ENCODE assay signal across 27 mouse cellular contexts in the genomic region with DNA sequence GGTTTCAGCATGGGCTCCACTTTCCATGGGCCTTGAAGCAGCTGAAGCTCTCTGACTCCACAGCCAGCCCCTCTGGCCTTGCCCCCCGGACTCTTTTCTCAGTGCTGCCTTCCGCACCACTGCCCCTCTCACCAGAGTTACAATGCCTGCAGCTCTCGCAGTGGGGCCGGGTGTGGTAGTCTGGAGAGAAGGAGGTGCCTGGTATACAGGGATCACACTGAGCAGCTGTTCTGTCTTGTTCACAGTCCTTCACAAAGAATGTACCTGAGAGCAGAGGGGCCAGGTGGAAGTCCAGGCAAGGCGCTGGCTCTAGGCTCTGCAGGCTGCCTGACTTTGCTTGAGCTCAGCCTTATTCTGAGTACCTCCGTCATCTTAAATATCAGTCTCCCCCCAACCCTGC. TPM values are rescaled to one million over a fixed set of nuclear protein-coding genes. Genes with fewer than 3 reads are reported as not detected.
DNase-seq lines count a peak whose midpoint lies in the region; ATAC-seq lines count a peak whose summit lies in the region.
"Had no signal": no experiment of that assay in that cellular context is flagged by ENCODE, and none has a peak within 500 bp of the region (broad histone marks: within the 10 kb centered on the region; RNA-seq: fewer than 3 reads in every experiment).

No protein-coding gene starts in this region.

- no peaks in the 10 kb centered on the region for H3K9me3 ChIP-seq in forebrain, embryonic 11.5 days (ENCODE audit: control insufficient read depth, low read length)
- no peaks in the 10 kb centered on the region for H3K9me3 ChIP-seq in forebrain, embryonic 14.5 days (replicated peaks; ENCODE audit: control insufficient read depth, low read length)
- no peaks in the 10 kb centered on the region for H3K9me3 ChIP-seq in lung, embryonic 16.5 days (ENCODE audit: control insufficient read depth, low read length)
- H3K9me3 ChIP-seq: forebrain, embryonic 13.5 days; heart, embryonic 13.5 days; hindbrain, embryonic 15.5 days; limb, embryonic 13.5 days; neural tube, embryonic 13.5 days had no signal

- no peak for ATAC-seq in forebrain, embryonic 11.5 days (replicated peaks; ENCODE audit: low FRiP score)
- ATAC-seq in forebrain, embryonic 14.5 days = no peak
- no peak for ATAC-seq in lung, embryonic 16.5 days (ENCODE audit: low read depth)
- ATAC-seq: forebrain, embryonic 13.5 days; lung, postnatal 0 days had no signal

- H3K27ac ChIP-seq in forebrain, embryonic 11.5 days (ENCODE audit: low read depth, low read length) = no peak overlapping the region
- H3K27ac ChIP-seq in forebrain, embryonic 14.5 days (ENCODE audit: low read depth, low read length) = no peak overlapping the region
- no peak overlapping the region for H3K27ac ChIP-seq in lung, embryonic 16.5 days (ENCODE audit: low read length)
- H3K27ac ChIP-seq: forebrain, embryonic 13.5 days; heart, embryonic 13.5 days; hindbrain, embryonic 15.5 days; kidney, postnatal 0 days; limb, embryonic 13.5 days; neural tube, embryonic 13.5 days; stomach, postnatal 0 days had no signal

- H3K36me3 ChIP-seq in forebrain, embryonic 11.5 days (ENCODE audit: control insufficient read depth, insufficient read depth, low read length) = no peaks in the 10 kb centered on the region
- H3K36me3 ChIP-seq in forebrain, embryonic 14.5 days (ENCODE audit: control insufficient read depth, insufficient read depth, low read length) = no peaks in the 10 kb centered on the region
- no peaks in the 10 kb centered on the region for H3K36me3 ChIP-seq in lung, embryonic 16.5 days (ENCODE audit: control insufficient read depth, insufficient read depth, low read length)
- H3K36me3 ChIP-seq: heart, embryonic 13.5 days; hindbrain, embryonic 15.5 days; limb, embryonic 13.5 days; neural tube, embryonic 13.5 days had no signal

- DNase-seq in forebrain, embryonic 11.5 days (ENCODE audit: low spot score) = no peak
- DNase-seq in forebrain, embryonic 14.5 days (ENCODE audit: low spot score) = no peak
- DNase-seq in lung, postnatal 36 days = no peak
- DNase-seq in thymus, postnatal 0 days (ENCODE audit: low spot score) = peak; percentile 49
- no peak for DNase-seq in thymus, postnatal 10 days (ENCODE audit: low spot score in 2 of 2)
- DNase-seq in yolk sac, embryonic 10.5 days (ENCODE audit: low spot score) = no peak
- no peak for DNase-seq in gastrocnemius, postnatal 36 days
- DNase-seq: adrenal gland, postnatal 25 days; cerebellum, adult 9-10 months; heart, adult 11 months; kidney, adult 2 months; layer of hippocampus, adult 9-11 months; midbrain, embryonic 14.5 days; right cerebral cortex, adult 18-20 months; right cerebral cortex, postnatal 4 days had no signal

- no peak overlapping the region for H3K4me2 ChIP-seq in forebrain, embryonic 11.5 days (ENCODE audit: low read depth, low read length, severe bottlenecking)
- H3K4me2 ChIP-seq in forebrain, embryonic 14.5 days (ENCODE audit: low read length) = no peak overlapping the region
- no peak overlapping the region for H3K4me2 ChIP-seq in lung, embryonic 16.5 days (ENCODE audit: low read depth, low read length)
- H3K4me2 ChIP-seq: forebrain, embryonic 13.5 days; heart, embryonic 13.5 days; hindbrain, embryonic 15.5 days; limb, embryonic 13.5 days; neural tube, embryonic 13.5 days had no signal

- WGBS in forebrain, embryonic 11.5 days = 41% methylated on average over 6 of the region's 6 CpGs
- 47% methylated on average over 6 of the region's 6 CpGs for WGBS in forebrain, embryonic 14.5 days
- 77% methylated on average over 6 of the region's 6 CpGs for WGBS in lung, embryonic 16.5 days

- H3K9ac ChIP-seq in forebrain, embryonic 11.5 days (ENCODE audit: low read length) = peak overlapping the region; percentile 13; the same call in 1 of the 2 replicates
- no peak overlapping the region for H3K9ac ChIP-seq in forebrain, embryonic 14.5 days (ENCODE audit: low read length)
- 0 out of 2 replicates have a peak overlapping the region, but pooled peaks have one; percentile 2 for H3K9ac ChIP-seq in lung, embryonic 16.5 days (ENCODE audit: low read length)
- H3K9ac ChIP-seq: forebrain, embryonic 13.5 days; heart, embryonic 13.5 days; hindbrain, embryonic 15.5 days; limb, embryonic 13.5 days; neural tube, embryonic 13.5 days had no signal

- intact Hi-C loops in gastrocnemius, postnatal 36 days (cut with DNase I) = no loop called here

- no peak overlapping the region for H3K4me3 ChIP-seq in forebrain, embryonic 11.5 days (ENCODE audit: low read depth, low read length)
- no peak overlapping the region for H3K4me3 ChIP-seq in forebrain, embryonic 14.5 days (ENCODE audit: low read depth, low read length)
- no peak overlapping the region for H3K4me3 ChIP-seq in lung, embryonic 16.5 days (ENCODE audit: low read length)
- H3K4me3 ChIP-seq: forebrain, embryonic 13.5 days; heart, embryonic 13.5 days; hindbrain, embryonic 15.5 days; limb, embryonic 13.5 days; myocyte; neural tube, embryonic 13.5 days had no signal

- no peaks in the 10 kb centered on the region for H3K27me3 ChIP-seq in forebrain, embryonic 11.5 days (ENCODE audit: control insufficient read depth, insufficient read depth, low read length)
- no peaks in the 10 kb centered on the region for H3K27me3 ChIP-seq in forebrain, embryonic 14.5 days (replicated peaks; ENCODE audit: control insufficient read depth, insufficient read depth, low read length)
- H3K27me3 ChIP-seq in lung, embryonic 16.5 days (ENCODE audit: control insufficient read depth, insufficient read depth, low read depth, low read length) = no peaks in the 10 kb centered on the region
- H3K27me3 ChIP-seq: forebrain, embryonic 13.5 days; heart, embryonic 13.5 days; hindbrain, embryonic 15.5 days; limb, embryonic 13.5 days; neural tube, embryonic 13.5 days had no signal

- peaks cover 8% of the 10 kb centered on the region; the same call in 1 of the 2 replicates for H3K4me1 ChIP-seq in forebrain, embryonic 11.5 days (replicated peaks; ENCODE audit: control insufficient read depth, insufficient read depth, low read length)
- no peaks in the 10 kb centered on the region for H3K4me1 ChIP-seq in forebrain, embryonic 14.5 days (ENCODE audit: control insufficient read depth, insufficient read depth, low read length)
- H3K4me1 ChIP-seq in lung, embryonic 16.5 days (replicated peaks; ENCODE audit: control insufficient read depth, insufficient read depth, low read length) = peaks cover 16% of the 10 kb centered on the region; the same call in 1 of the 2 replicates

RNA-seq across cellular contexts. Expression of a gene that starts 0.5 kb away (rescaled TPM):
- polyA plus RNA-seq in forebrain, embryonic 11.5 days (2014; fragmentation: Nextera tagmentation; extraction: Ambion mirVana) = 1.3 and 2.3 TPM in 2 replicates
- polyA plus RNA-seq in forebrain, embryonic 14.5 days (2014; fragmentation: Nextera tagmentation; extraction: Ambion mirVana) = 0.24 and 0.37 TPM in 2 replicates
- polyA plus RNA-seq in lung, embryonic 16.5 days (2015; fragmentation: Nextera tagmentation; extraction: Ambion mirVana) = 3.1 and 5.7 TPM in 2 replicates
- 175 and 252 TPM in 2 replicates for polyA plus RNA-seq in thymus, postnatal 0 days (2015; fragmentation: Nextera tagmentation; extraction: Ambion mirVana)
- total RNA-seq in gastrocnemius, postnatal 36 days (2021) = 1 to 10 TPM in 1 of 2 experiments, under 1 TPM in 1; 0.57 to 1.5 TPM
- total RNA-seq: left cerebral cortex, adult 18-20 months; left cerebral cortex, postnatal 25 days had no signal

RNA-seq across cellular contexts. Expression of a gene that starts 4.7 kb away (rescaled TPM):
- 1.1 and 1.8 TPM in 2 replicates for polyA plus RNA-seq in forebrain, embryonic 11.5 days (2014; fragmentation: Nextera tagmentation; extraction: Ambion mirVana)
- polyA plus RNA-seq in forebrain, embryonic 14.5 days (2014; fragmentation: Nextera tagmentation; extraction: Ambion mirVana) = 1.8 and 2.6 TPM in 2 replicates
- 9.0 and 10.0 TPM in 2 replicates for polyA plus RNA-seq in lung, embryonic 16.5 days (2015; fragmentation: Nextera tagmentation; extraction: Ambion mirVana)
- 42.5 and 53.1 TPM in 2 replicates for polyA plus RNA-seq in thymus, postnatal 0 days (2015; fragmentation: Nextera tagmentation; extraction: Ambion mirVana)
- 1 to 10 TPM; 2.1 to 2.3 TPM for total RNA-seq in gastrocnemius, postnatal 36 days (2021)

RNA-seq across cellular contexts. Expression of a gene that starts 21.0 kb away (rescaled TPM):
- 1.9 and 2.1 TPM in 2 replicates for polyA plus RNA-seq in forebrain, embryonic 11.5 days (2014; fragmentation: Nextera tagmentation; extraction: Ambion mirVana)
- 1.7 and 2.7 TPM in 2 replicates for polyA plus RNA-seq in forebrain, embryonic 14.5 days (2014; fragmentation: Nextera tagmentation; extraction: Ambion mirVana)
- 5.2 and 6.0 TPM in 2 replicates for polyA plus RNA-seq in lung, embryonic 16.5 days (2015; fragmentation: Nextera tagmentation; extraction: Ambion mirVana)
- polyA plus RNA-seq in thymus, postnatal 0 days (2015; fragmentation: Nextera tagmentation; extraction: Ambion mirVana) = 61.0 and 75.3 TPM in 2 replicates
- total RNA-seq in gastrocnemius, postnatal 36 days (2021) = 10 to 100 TPM; 16.6 to 17.4 TPM

RNA-seq across cellular contexts. Expression of a gene that starts 44.7 kb away (rescaled TPM):
- polyA plus RNA-seq in forebrain, embryonic 11.5 days (2014; fragmentation: Nextera tagmentation; extraction: Ambion mirVana) = 195 and 197 TPM in 2 replicates
- 160 and 179 TPM in 2 replicates for polyA plus RNA-seq in forebrain, embryonic 14.5 days (2014; fragmentation: Nextera tagmentation; extraction: Ambion mirVana)
- polyA plus RNA-seq in lung, embryonic 16.5 days (2015; fragmentation: Nextera tagmentation; extraction: Ambion mirVana) = 216 and 226 TPM in 2 replicates
- polyA plus RNA-seq in thymus, postnatal 0 days (2015; fragmentation: Nextera tagmentation; extraction: Ambion mirVana) = 281 and 294 TPM in 2 replicates
- 100 to 1,000 TPM; 212 to 225 TPM for total RNA-seq in gastrocnemius, postnatal 36 days (2021)

RNA-seq across cellular contexts. Expression of a gene that starts 44.8 kb away (rescaled TPM):
- polyA plus RNA-seq in forebrain, embryonic 11.5 days (2014; fragmentation: Nextera tagmentation; extraction: Ambion mirVana) = 225 and 271 TPM in 2 replicates
- 64.4 and 67.6 TPM in 2 replicates for polyA plus RNA-seq in forebrain, embryonic 14.5 days (2014; fragmentation: Nextera tagmentation; extraction: Ambion mirVana)
- polyA plus RNA-seq in lung, embryonic 16.5 days (2015; fragmentation: Nextera tagmentation; extraction: Ambion mirVana) = 123 and 135 TPM in 2 replicates
- polyA plus RNA-seq in thymus, postnatal 0 days (2015; fragmentation: Nextera tagmentation; extraction: Ambion mirVana) = 130 and 153 TPM in 2 replicates
- 10 to 100 TPM in 1 of 2 experiments, 1 to 10 TPM in 1; 8.0 to 13.7 TPM for total RNA-seq in gastrocnemius, postnatal 36 days (2021)

Comparison
In these comparisons a context has a peak if more than half of its experiments do, and no peak if none do; other contexts are left out.
1. RNA of a gene that starts 0.5 kb away (polyA plus RNA-seq): 175 to 252 TPM in thymus, postnatal 0 days; 3.1 to 5.7 TPM in lung, embryonic 16.5 days, 1.3 to 2.3 TPM in forebrain, embryonic 11.5 days and 0.24 to 0.37 TPM in forebrain, embryonic 14.5 days; every median in the first group is over 10 times any median in the second.